Mouse (Mus musculus) embryonic fibroblast, embryonic 13.5 days (primary cell): ENCODE measurements around the gene Filip1.

Experiments
- CTCF ChIP-seq: IDR thresholded peaks from 2 replicates; pipeline ENCODE4 v1.5.1; 2011; ENCODE audit warnings: mild to moderate bottlenecking, control low read depth, low read length, moderate library complexity, borderline replicate concordance; ENCODE audit not compliant: insufficient read depth
- POLR2A ChIP-seq: IDR thresholded peaks from 2 replicates; pipeline ENCODE4 v1.6.1; 2011; ENCODE audit warnings: low read depth, mild to moderate bottlenecking, control low read depth, low read length, moderate library complexity

- TF ChIP-seq CTCF (no peak), POLR2A (no peak)
These were observed 89.4 kb downstream of the Filip1 start for GRCm38 (mm10) chr9:79923262-79923661.
